Mouse (Mus musculus) C2C12 (cell line): ENCODE results near the gene Spag6.

Experiments used
- CEBPB ChIP-seq: IDR thresholded peaks from one replicate; pipeline ENCODE4 v1.6.1; 2011; ENCODE audit warnings: low read depth, mild to moderate bottlenecking, control low read depth, moderate library complexity
- USF1 ChIP-seq: IDR thresholded peaks from one replicate; pipeline ENCODE4 v1.6.1; 2011; ENCODE audit warnings: low read depth, mild to moderate bottlenecking, control low read depth, moderate library complexity

GRCm38 (mm10) chr2:18731718-18732117 lies 37.9 kb downstream of the Spag6 start:
- TF ChIP-seq USF1: no peak
- no peak for TF ChIP-seq CEBPB
